Mouse (Mus musculus) ES-Bruce4 (cell line): ENCODE measurements at regions not wholly inside any gene's neighbourhood (a gene's known extent, or its start where the extent isn't known, plus 50 kb on each side); places are given as distances from the start of the nearest gene placed in this dataset.

Source experiments
- CTCF ChIP-seq: IDR thresholded peaks from one replicate; pipeline ENCODE4 v1.8.1; 2011; ENCODE audit warnings: low read depth, low read length
- EP300 ChIP-seq: IDR thresholded peaks from 2 replicates; pipeline ENCODE4 v1.6.1; 2011; ENCODE audit warnings: low read depth, low read length; ENCODE audit not compliant: insufficient read depth
- POLR2A ChIP-seq: IDR thresholded peaks from one replicate; pipeline ENCODE4 v1.8.1; 2011; ENCODE audit warnings: low read length; ENCODE audit not compliant: insufficient read depth

GRCm38 (mm10) chr12:77041141-77041540 is 79.1 kb upstream of the Max start:
- TF ChIP-seq POLR2A (no peak), CTCF (no peak), EP300 (no peak)
